Mouse (Mus musculus) c-Kit-positive CD71-negative TER-119-negative erythroid progenitor cells, embryonic 14.5 days (primary cell): ENCODE data around the gene Ccdc190.

Experiments
- DNase-seq: peaks from one replicate; pipeline ENCODE4 v3.0.0-alpha.2; 2013; ENCODE audit warnings: low read depth

The Ccdc190 gene

DNA sequence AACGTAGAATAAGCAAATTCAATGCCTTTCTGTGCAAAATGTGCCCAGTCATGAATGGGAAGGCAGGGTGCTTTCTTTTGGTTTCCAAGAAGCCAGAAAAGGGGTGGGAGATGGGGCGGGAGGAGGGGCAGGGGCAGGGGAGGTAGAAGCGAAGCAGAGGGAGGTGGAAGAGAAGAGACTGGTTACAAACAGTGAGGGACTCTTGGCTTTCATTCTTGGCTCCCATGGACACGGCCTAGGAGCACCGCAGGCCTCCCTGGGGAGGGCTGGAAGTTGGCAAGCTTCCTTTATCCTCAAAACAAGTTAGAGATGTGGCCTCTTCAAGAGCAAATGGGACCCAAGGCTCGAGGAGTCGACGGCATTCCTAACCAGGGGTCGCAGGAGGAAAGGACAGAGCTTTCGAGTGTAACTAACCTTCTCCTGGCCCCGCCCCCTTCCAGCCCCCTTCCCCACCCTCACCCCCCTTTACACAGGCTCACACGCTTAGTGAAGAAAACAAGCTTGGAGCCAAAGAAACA, at the start of gene Ccdc190:
Gene Ccdc190 (plus strand): TSS at position 195 of the 518 bp plus-strand sequence.
- DNase-seq: no peak

GRCm38 (mm10) chr1:169879060-169879459, 49.4 kb upstream of the Ccdc190 start:
- no peak for DNase-seq

DNA sequence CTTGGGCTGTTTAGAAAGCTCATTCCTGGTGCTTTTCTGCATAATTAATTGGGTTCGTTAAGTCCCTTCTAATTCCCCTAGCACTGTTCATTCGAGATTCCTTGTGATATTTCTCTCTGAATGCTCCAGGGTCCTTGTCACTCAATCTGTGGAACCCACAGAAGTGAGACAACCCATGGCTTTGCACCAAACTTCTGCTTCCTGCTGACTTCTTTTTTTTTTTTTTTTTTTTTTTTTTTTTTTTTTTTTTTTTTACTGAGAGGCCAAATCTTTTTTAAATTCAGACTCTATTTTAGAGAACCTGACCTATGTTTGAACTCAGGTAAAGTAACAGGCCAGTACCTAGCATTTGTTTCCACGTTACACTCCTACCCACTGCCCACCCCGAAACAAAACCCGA, 48.3 kb upstream of the Ccdc190 start:
- no peak for DNase-seq

GRCm38 (mm10) chr1:169883081-169883565, 45.3 kb upstream of the Ccdc190 start:
- no peak for DNase-seq

DNA sequence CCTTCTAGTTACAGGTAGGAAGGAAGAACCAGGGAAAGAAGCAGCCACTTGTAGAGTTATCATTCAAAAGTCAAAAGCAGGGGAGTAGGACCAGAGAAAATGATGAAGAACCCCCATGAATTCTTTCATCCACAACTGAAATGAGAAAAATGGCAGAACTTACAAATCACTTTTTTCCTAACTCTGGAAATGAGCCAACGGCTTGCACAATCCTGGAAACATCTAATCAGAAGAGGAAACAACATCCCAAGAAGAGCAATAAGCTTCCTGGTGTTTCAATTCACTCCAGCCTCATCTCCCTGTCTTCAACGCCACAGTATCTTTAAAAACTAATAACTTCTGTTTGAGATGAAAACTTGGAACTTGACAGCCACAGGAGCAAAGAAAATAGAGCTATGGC, 39.2 kb upstream of the Ccdc190 start:
- no peak for DNase-seq

- DNase-seq: no peak
Measured at GRCm38 (mm10) chr1:169893976-169894375, 34.5 kb upstream of the Ccdc190 start.

GRCm38 (mm10) chr1:169895686-169896085, 32.8 kb upstream of the Ccdc190 start:
- DNase-seq: no peak

GRCm38 (mm10) chr1:169897916-169898315, 30.5 kb upstream of the Ccdc190 start:
- DNase-seq: no peak

- no peak for DNase-seq
Measured at GRCm38 (mm10) chr1:169898607-169899006, 29.8 kb upstream of the Ccdc190 start.

GRCm38 (mm10) chr1:169900771-169901336, 27.6 kb upstream of the Ccdc190 start:
- DNase-seq: no peak

- DNase-seq: no peak
Measured at GRCm38 (mm10) chr1:169909163-169909562, 19.3 kb upstream of the Ccdc190 start.

DNA sequence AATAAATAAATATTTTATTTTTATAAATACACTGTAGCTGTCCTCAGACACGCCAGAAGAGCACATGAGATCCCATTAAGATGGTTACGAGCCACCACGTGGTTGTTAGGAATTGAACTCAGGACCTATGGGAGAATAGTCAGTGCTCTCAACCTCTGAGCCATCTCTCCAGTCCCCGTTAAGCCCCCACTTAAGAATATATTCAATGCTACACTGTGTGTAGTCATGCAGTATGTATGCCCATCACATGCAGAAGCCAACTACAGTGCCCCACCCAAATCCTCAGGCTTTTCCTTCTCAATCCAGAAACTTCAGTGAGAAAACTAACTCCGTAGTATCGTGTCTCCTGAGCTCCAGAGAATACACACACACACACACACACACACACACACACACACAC, 18.8 kb upstream of the Ccdc190 start:
- DNase-seq: no peak

DNA sequence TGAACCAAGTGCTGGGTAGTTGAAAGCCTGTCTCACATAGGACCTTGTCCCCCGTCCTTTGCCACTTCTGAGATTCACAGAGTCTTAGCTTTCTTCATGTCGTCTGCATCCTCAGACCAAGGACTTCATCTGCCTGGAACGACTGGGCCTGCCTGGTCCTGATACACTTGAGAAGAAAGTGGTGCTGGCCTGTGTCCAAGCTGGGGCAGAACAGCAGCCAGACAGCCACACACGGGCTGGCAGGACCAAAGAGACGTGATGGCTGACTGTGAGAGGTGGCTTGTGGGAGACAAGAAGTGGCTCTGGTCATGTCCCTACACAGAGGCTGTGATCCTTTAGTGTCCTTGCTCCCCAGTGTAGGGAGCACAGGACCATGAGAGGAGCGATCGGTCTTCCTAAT, 17.7 kb upstream of the Ccdc190 start:
- no peak for DNase-seq

DNA sequence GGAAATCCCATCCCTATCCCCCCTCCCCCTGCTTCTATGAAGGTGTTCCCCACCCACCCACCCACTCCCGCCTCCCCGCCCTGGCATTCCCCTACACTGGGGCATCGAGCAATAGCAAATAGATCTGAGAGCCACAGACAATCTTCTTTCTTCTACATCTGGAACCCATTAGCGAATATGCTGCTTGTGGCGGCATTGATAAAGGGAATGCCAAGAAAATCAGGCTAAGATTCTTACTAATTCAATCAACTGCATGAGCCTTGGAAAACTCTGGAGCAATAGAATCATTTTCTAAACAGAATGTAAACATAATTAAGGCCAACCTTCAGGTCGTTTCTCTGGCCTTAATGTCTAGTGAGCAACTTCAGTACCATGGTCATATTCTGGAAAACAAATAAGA, 16.9 kb upstream of the Ccdc190 start:
- DNase-seq: no peak

GRCm38 (mm10) chr1:169916659-169917058, 11.8 kb upstream of the Ccdc190 start:
- no peak for DNase-seq

DNA sequence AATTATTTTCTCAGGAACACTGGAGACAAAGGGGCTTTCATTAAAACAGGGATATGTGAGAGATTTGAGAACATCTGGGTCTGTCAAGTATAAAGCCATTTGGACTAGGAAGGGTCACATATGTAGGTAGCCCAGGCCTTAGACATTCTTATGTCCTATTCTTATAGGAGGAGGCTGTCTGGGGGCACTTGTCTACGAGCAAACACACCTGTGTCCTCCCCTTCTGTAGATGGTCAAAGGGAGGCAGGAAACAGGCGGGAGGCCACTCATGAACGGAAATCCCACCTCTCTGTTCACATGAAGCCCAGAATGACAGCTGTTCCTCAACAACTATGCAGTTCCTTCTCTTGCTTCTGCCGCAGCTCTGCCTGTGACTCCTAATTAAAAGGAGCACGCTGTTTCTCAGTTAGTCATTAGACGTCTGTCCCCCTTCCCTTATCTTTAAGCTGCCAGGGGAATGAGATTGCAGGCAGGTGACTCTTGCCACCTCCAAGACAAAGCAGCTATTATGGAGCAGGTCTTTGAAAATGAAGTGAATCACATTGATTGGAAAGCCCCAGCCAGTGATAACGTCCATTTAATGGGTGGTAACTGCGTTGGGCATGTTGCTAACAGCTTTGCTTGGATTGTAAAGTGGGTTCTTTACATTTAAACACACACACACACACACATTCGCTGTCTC, 11.2 kb upstream of the Ccdc190 start:
- DNase-seq: no peak

- DNase-seq: peak; percentile 30
Measured at GRCm38 (mm10) chr1:169917998-169918397, 10.4 kb upstream of the Ccdc190 start.

DNA sequence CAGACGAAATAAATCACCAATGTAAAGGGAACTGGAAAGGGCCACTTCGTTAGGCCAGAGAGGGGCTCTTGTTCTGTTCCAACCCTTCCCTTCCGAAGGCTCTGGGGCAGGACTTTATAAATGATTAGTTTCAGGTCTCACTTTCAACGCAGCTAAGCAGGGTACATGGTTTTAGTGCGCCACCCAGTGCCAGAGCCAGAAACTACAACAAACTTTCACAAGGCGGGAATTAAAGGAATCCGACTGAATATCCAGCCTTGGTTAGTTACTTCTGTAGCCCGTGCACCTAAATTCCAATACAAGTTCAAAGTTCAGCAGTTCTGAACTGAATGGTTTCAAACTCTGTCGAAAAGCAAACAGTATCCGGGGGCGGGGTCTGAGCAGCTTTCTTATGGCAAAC, 9.2 kb upstream of the Ccdc190 start:
- peak; percentile 73 for DNase-seq

DNA sequence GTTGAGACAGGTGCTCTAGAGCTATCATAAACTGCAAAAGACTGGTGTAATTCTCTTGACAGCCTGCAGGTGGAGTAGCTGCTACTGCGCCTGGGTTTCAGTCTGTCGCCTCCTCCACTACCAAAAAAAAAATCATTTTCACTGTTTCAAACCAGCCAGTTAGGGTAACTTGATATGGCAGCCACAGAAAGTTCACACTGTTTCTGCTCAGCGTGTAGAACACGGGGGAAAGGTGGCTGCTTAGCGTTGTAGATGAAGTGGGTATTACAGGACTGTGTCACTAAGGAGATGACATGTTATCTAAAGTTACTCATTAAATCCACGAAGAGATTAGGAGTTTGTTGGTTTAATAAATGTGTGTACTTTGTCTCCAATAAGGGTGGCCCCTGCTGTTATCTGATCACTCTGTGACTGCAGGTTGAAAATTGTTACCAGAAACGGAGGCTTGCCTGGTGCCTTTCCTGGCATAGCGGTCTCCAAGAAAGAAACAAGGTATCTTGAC, 6.7 kb upstream of the Ccdc190 start:
- DNase-seq: no peak

DNA sequence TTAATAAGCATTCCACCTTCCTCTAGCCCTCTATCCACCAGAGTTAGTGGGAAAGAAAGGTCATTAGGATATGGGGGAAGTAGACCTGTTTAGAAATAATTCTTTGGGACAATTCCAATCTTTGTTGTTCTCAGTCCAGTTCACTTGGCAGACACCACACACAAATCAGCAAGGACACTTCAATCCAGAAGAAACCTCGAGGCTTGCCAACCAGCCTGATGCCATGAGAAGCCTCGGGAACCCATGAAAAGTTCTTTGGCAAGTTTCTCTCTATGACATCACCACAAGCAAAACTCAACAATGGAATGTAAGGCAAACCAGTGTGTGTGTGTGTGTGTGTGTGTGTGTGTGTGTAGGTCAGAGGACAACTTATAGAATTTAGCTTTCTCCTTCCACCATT, 3.9 kb upstream of the Ccdc190 start:
- no peak for DNase-seq

GRCm38 (mm10) chr1:169927753-169928369, 587 bp upstream of the Ccdc190 start:
- no peak for DNase-seq

DNA sequence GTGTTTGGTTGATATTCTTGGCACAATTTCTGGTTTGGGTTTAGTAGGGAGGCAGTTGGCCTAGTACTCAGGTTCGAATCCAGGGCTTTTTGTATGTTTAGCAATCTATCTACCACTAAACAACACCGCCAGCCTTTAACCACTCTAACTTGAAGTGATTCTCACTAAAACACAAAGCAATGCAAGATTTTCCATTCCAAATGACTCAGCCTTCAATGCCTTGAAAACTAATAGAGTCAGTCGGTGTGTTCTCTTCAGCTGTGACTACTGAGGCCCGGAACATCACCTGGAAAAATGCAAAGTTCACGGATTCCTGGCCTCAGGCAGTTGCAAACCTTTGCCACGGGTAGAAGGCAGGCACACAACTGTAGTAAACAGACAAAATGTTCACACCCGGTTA, 3.2 kb downstream of the Ccdc190 start:
- DNase-seq: no peak

DNA sequence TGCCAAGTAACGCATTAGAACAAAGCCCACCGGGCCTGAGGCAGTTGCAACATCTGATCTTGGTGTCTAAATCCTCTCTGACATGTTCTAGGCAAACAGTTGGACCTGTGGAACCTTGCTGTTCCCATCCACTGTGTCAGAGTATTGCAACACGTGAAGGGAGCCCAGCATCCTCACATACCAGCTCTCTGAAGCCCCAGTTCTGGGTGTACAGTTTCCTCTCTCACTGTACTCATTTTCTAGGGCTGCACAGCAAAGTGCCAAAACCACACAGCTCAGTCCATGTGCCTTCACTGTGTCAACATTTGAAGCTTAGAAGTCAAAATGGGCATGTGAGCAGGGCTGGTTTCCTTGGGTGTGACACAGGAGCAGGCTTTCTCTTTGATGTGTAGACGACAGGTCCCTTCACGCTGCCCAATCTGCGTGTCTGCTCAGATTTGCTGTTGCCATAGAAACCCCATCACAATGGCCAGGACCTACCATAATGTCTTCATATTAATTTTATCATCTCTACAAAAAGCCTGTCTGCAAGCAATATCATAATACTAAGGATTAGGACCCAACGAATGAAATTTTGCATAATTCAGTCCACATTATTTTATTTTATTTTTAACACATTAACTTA, 3.8 kb downstream of the Ccdc190 start:
- no peak for DNase-seq
